Mouse (Mus musculus) midbrain, postnatal 0 days (tissue): ENCODE results near the gene Map3k9. TPM values are rescaled to one million over a fixed set of nuclear protein-coding genes. Genes with fewer than 3 reads are reported as not detected.

Experiments used
- ATAC-seq: fragments of 200-750 bp; cut with Nextera tagmentation; 2 replicates; pipeline ENCODE4 v1.8.0; 2017; ENCODE audit warnings: moderate number of reproducible peaks, mild to moderate bottlenecking, moderate TSS enrichment, moderate library complexity; ENCODE audit not compliant: low FRiP score
- DNase-seq: peaks from one replicate; pipeline ENCODE4 v3.0.0-alpha.2; 2015; ENCODE audit warnings: low spot score
- H3K27ac ChIP-seq: fragments of 300-500 bp; sonication (generic); 2 replicates; pipeline ENCODE4 v1.5.1; 2014; ENCODE audit warnings: low read depth, mild to moderate bottlenecking, low read length, mixed read lengths
- H3K27me3 ChIP-seq: fragments of 300-500 bp; sonication (generic); 2 replicates; pipeline ENCODE4 v1.6.1; 2014; ENCODE audit warnings: low read length, control low read depth, mixed read lengths; ENCODE audit not compliant: insufficient read depth
- H3K36me3 ChIP-seq: fragments of 300-500 bp; sonication (generic); 2 replicates; pipeline ENCODE4 v1.6.1; 2014; ENCODE audit warnings: low read length, control low read depth, mixed read lengths; ENCODE audit not compliant: insufficient read depth
- H3K4me1 ChIP-seq: fragments of 300-500 bp; sonication (generic); 2 replicates; pipeline ENCODE4 v1.6.1; 2014; ENCODE audit warnings: mild to moderate bottlenecking, control low read depth, antibody characterized with exemption, low read length, mixed read lengths; ENCODE audit not compliant: insufficient read depth
- H3K4me2 ChIP-seq: fragments of 300-500 bp; sonication (generic); 2 replicates; pipeline ENCODE4 v1.6.1; 2014; ENCODE audit warnings: low read depth, mild to moderate bottlenecking, low read length, mixed read lengths; ENCODE audit not compliant: poor library complexity, severe bottlenecking
- H3K4me3 ChIP-seq: fragments of 300-500 bp; sonication (generic); 2 replicates; pipeline ENCODE4 v1.5.1; 2014; ENCODE audit warnings: low read depth, mild to moderate bottlenecking, low read length, moderate library complexity
- H3K9ac ChIP-seq: fragments of 300-500 bp; sonication (generic); replicated peaks from 2 replicates; pipeline ENCODE4 v1.6.1; 2014; ENCODE audit warnings: mild to moderate bottlenecking, low read length, moderate library complexity, mixed read lengths; ENCODE audit not compliant: poor library complexity, severe bottlenecking
- H3K9me3 ChIP-seq: fragments of 300-500 bp; sonication (generic); 2 replicates; pipeline ENCODE4 v1.6.1; 2016; ENCODE audit warnings: low read length, control low read depth
- CTCF ChIP-seq: IDR thresholded peaks from 2 replicates; pipeline ENCODE4 v1.5.1; 2016; ENCODE audit warnings: antibody characterized with exemption, mild to moderate bottlenecking
- WGBS: fragments of 180-500 bp; shearing (Covaris S2); extraction: QIAGEN DNeasy Blood & Tissue Kit; methylation state at CpG from one replicate; pipeline ENCODE4 v1.1.7; 2014; 5-methylcytosine and 5-hydroxymethylcytosine counted together
- polyA plus RNA-seq: library from polyadenylated mRNA; unstranded; fragments of >200 nt; fragmentation: Nextera tagmentation; extraction: Ambion mirVana; gene quantifications from 2 replicates; pipeline ENCODE4 v1.2.1, GENCODE M21; 2015
- total RNA-seq: library from RNA; depleted of rRNA; stranded (reverse); fragments of >200 nt; gene quantifications from 2 replicates; pipeline ENCODE4 v1.2.3, GENCODE M21; 2014

The Map3k9 gene
- total and polyA plus RNA-seq, 2 experiments from 2014 or later = 9.3 to 67.1 TPM

- WGBS = 10% methylated on average over 10 of the region's 10 CpGs
- no peak for TF ChIP-seq CTCF
- Histone ChIP-seq H3K27ac (no peak overlapping the region), H3K9ac (no peak overlapping the region), H3K4me2 (peak overlapping the region; percentile 37), H3K36me3 (no peaks in the 10 kb centered on the region), H3K4me1 (no peaks in the 10 kb centered on the region), H3K9me3 (no peaks in the 10 kb centered on the region), H3K4me3 (peak overlapping the region; percentile 15; the same call in 1 of the 2 replicates), H3K27me3 (no peaks in the 10 kb centered on the region)
- ATAC-seq (peak; percentile 58; the same call in 1 of the 2 replicates), DNase-seq (peak; percentile 57)
Measured at GRCm38 (mm10) chr12:81816330-81817125, 35.6 kb upstream of the Map3k9 start.

GRCm38 (mm10) chr12:81814742-81815141 lies 33.8 kb upstream of the Map3k9 start:
- no peak overlapping the region for H3K27ac ChIP-seq
- H3K27me3 ChIP-seq = no peaks in the 10 kb centered on the region
- H3K4me1 ChIP-seq = no peaks in the 10 kb centered on the region
- no peak overlapping the region for H3K4me3 ChIP-seq
- no peaks in the 10 kb centered on the region for H3K9me3 ChIP-seq
- no peak for ATAC-seq
- no peak overlapping the region for H3K4me2 ChIP-seq
- no peaks in the 10 kb centered on the region for H3K36me3 ChIP-seq
- no peak for TF ChIP-seq CTCF
- WGBS = 92% methylated on average over 5 of the region's 5 CpGs
- DNase-seq = no peak
- no peak overlapping the region for H3K9ac ChIP-seq

DNA sequence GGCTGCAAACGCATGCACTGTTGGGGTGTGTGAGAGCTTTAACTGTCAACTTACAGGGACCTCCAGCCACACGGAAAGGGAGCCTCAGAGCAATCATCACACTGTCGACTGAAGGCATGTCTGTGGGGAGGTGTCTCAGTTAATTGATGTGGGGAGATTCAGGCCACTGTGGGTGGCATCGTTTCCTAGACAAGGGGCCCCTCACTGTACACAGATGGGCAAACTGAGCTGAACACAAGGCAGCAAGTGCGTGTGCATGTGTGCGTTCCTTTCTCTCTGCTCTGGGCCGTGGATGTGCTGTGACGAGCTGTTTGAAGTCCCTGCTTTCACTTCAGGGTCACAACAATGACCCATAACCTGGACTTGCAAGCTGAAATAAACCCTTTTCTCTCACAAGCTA lies 29.4 kb upstream of the Map3k9 start:
- no peak for TF ChIP-seq CTCF
- no peaks in the 10 kb centered on the region for H3K9me3 ChIP-seq
- no peak overlapping the region for H3K9ac ChIP-seq
- H3K36me3 ChIP-seq = no peaks in the 10 kb centered on the region
- WGBS = 41% methylated on average over 8 of the region's 8 CpGs
- no peak overlapping the region for H3K27ac ChIP-seq
- H3K27me3 ChIP-seq = no peaks in the 10 kb centered on the region
- no peak for DNase-seq
- H3K4me3 ChIP-seq = no peak overlapping the region
- no peaks in the 10 kb centered on the region; the same call in 1 of the 2 replicates for H3K4me1 ChIP-seq
- no peak for ATAC-seq
- H3K4me2 ChIP-seq = no peak overlapping the region

GRCm38 (mm10) chr12:81808596-81808995 lies 27.6 kb upstream of the Map3k9 start:
- DNase-seq (no peak), ATAC-seq (no peak)
- no peaks in the 10 kb centered on the region; the same call in 1 of the 2 replicates for H3K4me1 ChIP-seq
- no peak overlapping the region for H3K27ac ChIP-seq
- no peaks in the 10 kb centered on the region for H3K27me3 ChIP-seq
- 25% methylated on average over 2 of the region's 2 CpGs for WGBS
- no peaks in the 10 kb centered on the region for H3K9me3 ChIP-seq
- no peak for TF ChIP-seq CTCF
- H3K9ac ChIP-seq = no peak overlapping the region
- H3K4me2 ChIP-seq = no peak overlapping the region
- H3K36me3 ChIP-seq = no peaks in the 10 kb centered on the region
- H3K4me3 ChIP-seq = no peak overlapping the region

GRCm38 (mm10) chr12:81807953-81808352 lies 27.0 kb upstream of the Map3k9 start:
- DNase-seq (peak; percentile 19), ATAC-seq (no peak)
- Histone ChIP-seq H3K4me1 (no peaks in the 10 kb centered on the region; the same call in 1 of the 2 replicates), H3K4me3 (no peak overlapping the region), H3K9me3 (no peaks in the 10 kb centered on the region), H3K36me3 (no peaks in the 10 kb centered on the region), H3K9ac (no peak overlapping the region), H3K27ac (no peak overlapping the region), H3K27me3 (no peaks in the 10 kb centered on the region), H3K4me2 (peak overlapping the region; percentile 39)
- TF ChIP-seq CTCF = no peak
- 13% methylated on average over 11 of the region's 11 CpGs for WGBS

DNA sequence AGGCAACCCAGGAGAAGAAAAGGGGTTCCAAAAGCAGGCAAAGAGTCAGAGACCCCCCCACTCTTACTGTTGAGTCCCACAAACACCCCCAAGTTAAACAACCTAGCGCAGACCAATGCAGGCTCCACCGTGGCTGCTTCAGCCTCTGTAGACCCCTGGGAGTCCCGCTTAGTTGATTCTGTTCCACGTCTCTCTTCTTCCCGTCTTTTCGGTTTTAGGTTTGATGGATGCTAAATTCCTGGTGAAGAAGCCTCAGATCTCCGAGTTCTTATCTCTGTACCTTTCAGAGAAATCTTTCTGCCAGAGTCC lies 26.5 kb upstream of the Map3k9 start:
- no peak for TF ChIP-seq CTCF
- no peak for ATAC-seq
- no peak for DNase-seq
- no peaks in the 10 kb centered on the region; the same call in 1 of the 2 replicates for H3K4me1 ChIP-seq
- H3K27ac ChIP-seq = no peak overlapping the region
- H3K4me2 ChIP-seq = peak overlapping the region; percentile 39
- no peaks in the 10 kb centered on the region for H3K9me3 ChIP-seq
- under 1% methylated on average over 7 of the region's 7 CpGs for WGBS
- peak overlapping the region; percentile 5; the same call in 1 of the 2 replicates for H3K4me3 ChIP-seq
- no peak overlapping the region for H3K9ac ChIP-seq
- H3K36me3 ChIP-seq = no peaks in the 10 kb centered on the region
- no peaks in the 10 kb centered on the region for H3K27me3 ChIP-seq
